Mouse (Mus musculus) fat pad, adult 2 months (tissue): ENCODE results near the gene Bmi1.

Source experiments
- DNase-seq: peaks from one replicate; pipeline ENCODE4 v3.0.0-alpha.2; 2011; ENCODE audit warnings: low read depth, low spot score; ENCODE audit errors: extremely low read depth

Bmi1 gene

GRCm38 (mm10) chr2:18722208-18722830, 45.5 kb downstream of the Bmi1 start:
- no peak for DNase-seq

- no peak for DNase-seq
These were observed 47.6 kb downstream of the Bmi1 start for GRCm38 (mm10) chr2:18724462-18724861.

GRCm38 (mm10) chr2:18725880-18726279, 49.1 kb downstream of the Bmi1 start:
- DNase-seq, result peak; percentile 88

- no peak for DNase-seq
These were observed 54.9 kb downstream of the Bmi1 start for GRCm38 (mm10) chr2:18731718-18732117.

- no peak for DNase-seq
These were observed 57.7 kb downstream of the Bmi1 start for GRCm38 (mm10) chr2:18734394-18735127.
